In the genomic region with DNA sequence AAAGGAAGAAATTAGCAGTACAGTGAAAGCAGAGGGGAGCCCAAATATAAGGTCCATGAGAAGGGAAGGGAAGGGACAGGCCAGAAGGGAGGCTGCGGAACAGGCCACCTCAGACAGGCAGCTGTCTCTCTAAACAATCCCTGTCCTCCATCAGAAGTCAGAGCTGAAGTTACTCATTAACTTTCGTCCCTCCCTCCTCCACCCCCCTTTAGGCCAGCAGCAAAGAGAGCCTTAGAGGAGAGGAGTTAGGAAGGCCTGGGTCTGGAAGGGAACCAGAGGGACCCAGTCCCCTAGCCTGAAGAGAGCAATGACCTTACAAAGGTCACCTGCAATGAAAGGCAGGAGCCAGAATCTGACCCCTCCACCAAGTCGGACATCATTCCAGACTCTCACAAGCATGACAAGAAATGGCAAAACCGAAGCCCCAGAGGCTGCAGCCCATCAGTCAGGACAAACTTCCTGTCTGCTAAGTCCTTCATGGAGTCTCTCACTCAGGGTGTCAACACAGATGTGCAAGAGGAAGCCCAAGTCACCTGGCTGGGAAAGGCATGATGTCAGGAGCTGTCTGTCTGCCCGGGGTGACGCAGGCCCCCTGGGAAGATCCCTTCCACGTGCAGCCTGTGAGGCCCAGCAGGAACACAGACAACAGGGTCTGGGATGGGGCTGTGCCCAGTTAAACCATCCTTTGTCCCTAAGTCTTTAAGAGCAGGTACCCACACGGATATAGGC, we compare ENCODE assay signal across 10 mouse cellular contexts. TPM values are rescaled to one million over a fixed set of nuclear protein-coding genes. Genes with fewer than 3 reads are reported as not detected.
DNase-seq lines count a peak whose midpoint lies in the region; ATAC-seq and TF ChIP-seq lines count a peak whose summit lies in the region.
"Had no signal": no experiment of that assay in that cellular context is flagged by ENCODE, and none has a peak within 500 bp of the region (broad histone marks: within the 10 kb centered on the region; RNA-seq: fewer than 3 reads in every experiment).

No protein-coding gene starts in this region.

- no peak overlapping the region for H3K4me2 ChIP-seq in embryonic facial prominence, embryonic 14.5 days (ENCODE audit: low read depth, low read length)
- H3K4me2 ChIP-seq in kidney, embryonic 15.5 days, result peak overlapping the region; percentile 33
- H3K4me2 ChIP-seq in lung, postnatal 0 days (replicated peaks; ENCODE audit: low read depth, low read length), result no peak overlapping the region

- H3K27me3 ChIP-seq in embryonic facial prominence, embryonic 14.5 days (replicated peaks; ENCODE audit: control insufficient read depth, insufficient read depth, low read length), result no peaks in the 10 kb centered on the region
- no peaks in the 10 kb centered on the region for H3K27me3 ChIP-seq in kidney, embryonic 15.5 days
- no peaks in the 10 kb centered on the region for H3K27me3 ChIP-seq in lung, postnatal 0 days (replicated peaks; ENCODE audit: insufficient read depth, low read length)

- 28% methylated on average over 8 of the region's 8 CpGs for WGBS in embryonic facial prominence, embryonic 14.5 days
- WGBS in kidney, embryonic 15.5 days, result 34% methylated on average over 8 of the region's 8 CpGs
- 32% methylated on average over 8 of the region's 8 CpGs for WGBS in lung, postnatal 0 days

- no peaks in the 10 kb centered on the region for H3K36me3 ChIP-seq in embryonic facial prominence, embryonic 14.5 days (ENCODE audit: control insufficient read depth, insufficient read depth, low read length)
- H3K36me3 ChIP-seq in kidney, embryonic 15.5 days, result no peaks in the 10 kb centered on the region
- H3K36me3 ChIP-seq in lung, postnatal 0 days (ENCODE audit: insufficient read depth, low read length), result no peaks in the 10 kb centered on the region

- DNase-seq in left cerebral cortex, adult 2 months (ENCODE audit: extremely low spot score in 1 of 2, low spot score in 2 of 2), result no peak
- DNase-seq in left cerebral cortex, adult 11 months (ENCODE audit: low spot score), result no peak
- no peak for DNase-seq in embryonic facial prominence, embryonic 14.5 days (ENCODE audit: low spot score)
- DNase-seq in lung, postnatal 0 days (ENCODE audit: low spot score), result no peak
- no peak for DNase-seq in right cerebral cortex, postnatal 36 days (ENCODE audit: low spot score in 2 of 2)
- no peak for DNase-seq in frontal cortex, postnatal 14 days (ENCODE audit: low spot score in 2 of 2)
- DNase-seq in cerebellum, adult 11 months, result no peak
- DNase-seq: cerebellum, postnatal 25 days; retina, postnatal 1 day had no signal

- peak overlapping the region; percentile 8 for H3K27ac ChIP-seq in left cerebral cortex, adult 2 months
- peak overlapping the region; percentile 46 for H3K27ac ChIP-seq in embryonic facial prominence, embryonic 14.5 days (replicated peaks; ENCODE audit: low read depth, low read length)
- peak overlapping the region; percentile 87 for H3K27ac ChIP-seq in kidney, embryonic 15.5 days
- peak overlapping the region; percentile 78 for H3K27ac ChIP-seq in lung, postnatal 0 days (ENCODE audit: low read length)

- intact Hi-C loops in left cerebral cortex, adult 2 months (cut with DNase I), result no loop called here

- no peak for TF ChIP-seq EP300 in lung, postnatal 0 days (IDR thresholded peaks at IDR 0.05)

- ATAC-seq in embryonic facial prominence, embryonic 14.5 days (ENCODE audit: low read depth), result no peak
- peak; percentile 80 for ATAC-seq in kidney, embryonic 15.5 days (replicated peaks; ENCODE audit: low FRiP score)
- ATAC-seq in lung, postnatal 0 days, result no peak

- H3K9me3 ChIP-seq in embryonic facial prominence, embryonic 14.5 days (ENCODE audit: control insufficient read depth, low read length), result no peaks in the 10 kb centered on the region
- no peaks in the 10 kb centered on the region for H3K9me3 ChIP-seq in kidney, embryonic 15.5 days (replicated peaks)
- no peaks in the 10 kb centered on the region for H3K9me3 ChIP-seq in lung, postnatal 0 days (ENCODE audit: low read length)

- H3K4me3 ChIP-seq in left cerebral cortex, adult 2 months, result no peak overlapping the region
- no peak overlapping the region for H3K4me3 ChIP-seq in embryonic facial prominence, embryonic 14.5 days (ENCODE audit: low read depth, low read length)
- H3K4me3 ChIP-seq in kidney, embryonic 15.5 days (replicated peaks), result no peak overlapping the region
- H3K4me3 ChIP-seq in lung, postnatal 0 days (ENCODE audit: low read depth, low read length), result no peak overlapping the region

- peaks cover 52% of the 10 kb centered on the region for H3K4me1 ChIP-seq in embryonic facial prominence, embryonic 14.5 days (ENCODE audit: control insufficient read depth, insufficient read depth, low read length)
- peaks cover 66% of the 10 kb centered on the region for H3K4me1 ChIP-seq in kidney, embryonic 15.5 days
- peaks cover 25% of the 10 kb centered on the region; the same call in 1 of the 2 replicates for H3K4me1 ChIP-seq in lung, postnatal 0 days (ENCODE audit: insufficient read depth, low read depth, low read length)

- TF ChIP-seq CTCF in left cerebral cortex, adult 2 months (IDR thresholded peaks at IDR 0.05), result no peak
- TF ChIP-seq CTCF in lung, postnatal 0 days (IDR thresholded peaks at IDR 0.05), result no peak

- H3K9ac ChIP-seq in embryonic facial prominence, embryonic 14.5 days (ENCODE audit: low read depth, low read length), result no peak overlapping the region
- H3K9ac ChIP-seq in kidney, embryonic 15.5 days, result no peak overlapping the region; the same call in 1 of the 2 replicates
- H3K9ac ChIP-seq in lung, postnatal 0 days (replicated peaks; ENCODE audit: low read depth), result no peak overlapping the region

RNA-seq across cellular contexts. Expression of a gene that starts 9.0 kb away (rescaled TPM):
- 10 to 100 TPM; 53.0 to 57.6 TPM for total RNA-seq in left cerebral cortex, adult 2 months (2021)
- 130 and 151 TPM in 2 replicates for polyA plus RNA-seq in embryonic facial prominence, embryonic 14.5 days (2014; fragmentation: Nextera tagmentation; extraction: Ambion mirVana)
- polyA plus RNA-seq in kidney, embryonic 15.5 days (2015; fragmentation: Nextera tagmentation; extraction: Ambion mirVana), result 115 and 121 TPM in 2 replicates
- polyA plus RNA-seq in lung, postnatal 0 days (2015; fragmentation: Nextera tagmentation; extraction: Ambion mirVana), result 136 and 158 TPM in 2 replicates

Comparison
In these comparisons a context has a peak if more than half of its experiments do, and no peak if none do; other contexts are left out.
1. H3K27ac ChIP-seq: peak in every context shown above with its lines; median percentile 87 in kidney, embryonic 15.5 days; 78 in lung, postnatal 0 days; 46 in embryonic facial prominence, embryonic 14.5 days; 8 in left cerebral cortex, adult 2 months.